Comparison of ENCODE assay signal across 9 mouse cellular contexts in genomic region chrX:162717837-162718236, GRCm38 (mm10). TPM values are rescaled to one million over a fixed set of nuclear protein-coding genes. Genes with fewer than 3 reads are reported as not detected.
DNase-seq lines count a peak whose midpoint lies in the region; ATAC-seq lines count a peak whose summit lies in the region.
"Had no signal": no experiment of that assay in that cellular context is flagged by ENCODE, and none has a peak within 500 bp of the region (broad histone marks: within the 10 kb centered on the region; RNA-seq: fewer than 3 reads in every experiment).

No protein-coding gene starts in this region.

- H3K9ac ChIP-seq in embryonic facial prominence, embryonic 11.5 days (replicated peaks; ENCODE audit: low read length), result no peak overlapping the region
- no peak overlapping the region for H3K9ac ChIP-seq in kidney, embryonic 15.5 days
- H3K9ac ChIP-seq: neural tube, embryonic 13.5 days had no signal

- DNase-seq in gastrocnemius, adult 18-20 months (ENCODE audit: low spot score), result peak; percentile 34
- DNase-seq in gastrocnemius, postnatal 25 days, result no peak
- DNase-seq in CD4-positive helper T cell, adult 2 months (ENCODE audit: low read depth, low spot score), result peak; percentile 59
- peak; percentile 53 for DNase-seq in adrenal gland, postnatal 25 days
- peak; percentile 59 for DNase-seq in embryonic facial prominence, embryonic 11.5 days (ENCODE audit: low spot score)
- peak; percentile 75 for DNase-seq in lung, postnatal 10 days
- peak; percentile 70 for DNase-seq in splenic B cell, adult 2 months (ENCODE audit: low read depth, low spot score)

- H3K36me3 ChIP-seq in embryonic facial prominence, embryonic 11.5 days (replicated peaks; ENCODE audit: control insufficient read depth, insufficient read depth, low read depth, low read length), result no peaks in the 10 kb centered on the region
- no peaks in the 10 kb centered on the region for H3K36me3 ChIP-seq in kidney, embryonic 15.5 days
- no peaks in the 10 kb centered on the region for H3K36me3 ChIP-seq in splenic B cell, adult 2 months (ENCODE audit: control insufficient read depth, insufficient read depth, low read length, poor library complexity, severe bottlenecking)
- H3K36me3 ChIP-seq: neural tube, embryonic 13.5 days had no signal

- H3K9me3 ChIP-seq in embryonic facial prominence, embryonic 11.5 days (replicated peaks; ENCODE audit: control insufficient read depth, low read length), result no peaks in the 10 kb centered on the region
- no peaks in the 10 kb centered on the region for H3K9me3 ChIP-seq in kidney, embryonic 15.5 days (replicated peaks)
- H3K9me3 ChIP-seq: neural tube, embryonic 13.5 days had no signal

- no peaks in the 10 kb centered on the region for H3K4me1 ChIP-seq in embryonic facial prominence, embryonic 11.5 days (ENCODE audit: control insufficient read depth, insufficient read depth, low read length)
- H3K4me1 ChIP-seq in kidney, embryonic 15.5 days, result no peaks in the 10 kb centered on the region
- H3K4me1 ChIP-seq: neural tube, embryonic 13.5 days had no signal

- no peak for ATAC-seq in embryonic facial prominence, embryonic 11.5 days (replicated peaks; ENCODE audit: insufficient number of reproducible peaks, low FRiP score, low TSS enrichment, low read depth)
- ATAC-seq in kidney, embryonic 15.5 days (replicated peaks; ENCODE audit: low FRiP score), result 0 out of 2 replicates have a peak, but pooled peaks have one; percentile 52

- 25% methylated on average over 5 of the region's 5 CpGs for WGBS in embryonic facial prominence, embryonic 11.5 days
- WGBS in kidney, embryonic 15.5 days, result 26% methylated on average over 5 of the region's 5 CpGs

- no peak overlapping the region for H3K4me3 ChIP-seq in embryonic facial prominence, embryonic 11.5 days (ENCODE audit: low read depth, low read length)
- H3K4me3 ChIP-seq in kidney, embryonic 15.5 days (replicated peaks), result no peak overlapping the region
- H3K4me3 ChIP-seq: neural tube, embryonic 13.5 days had no signal

- H3K27me3 ChIP-seq in embryonic facial prominence, embryonic 11.5 days (ENCODE audit: control insufficient read depth, insufficient read depth, low read length), result no peaks in the 10 kb centered on the region
- H3K27me3 ChIP-seq in kidney, embryonic 15.5 days, result no peaks in the 10 kb centered on the region
- no peaks in the 10 kb centered on the region for H3K27me3 ChIP-seq in splenic B cell, adult 2 months (ENCODE audit: control insufficient read depth, insufficient read depth, low read length, poor library complexity, severe bottlenecking)
- H3K27me3 ChIP-seq: neural tube, embryonic 13.5 days had no signal

- no peak overlapping the region for H3K27ac ChIP-seq in embryonic facial prominence, embryonic 11.5 days (replicated peaks; ENCODE audit: low read depth, low read length)
- no peak overlapping the region for H3K27ac ChIP-seq in kidney, embryonic 15.5 days
- H3K27ac ChIP-seq: neural tube, embryonic 13.5 days had no signal

- no peak overlapping the region for H3K4me2 ChIP-seq in embryonic facial prominence, embryonic 11.5 days (ENCODE audit: low read depth, low read length)
- H3K4me2 ChIP-seq in kidney, embryonic 15.5 days, result no peak overlapping the region
- H3K4me2 ChIP-seq: neural tube, embryonic 13.5 days had no signal

RNA-seq across cellular contexts. Expression of gene Rbbp7, which starts 42.4 kb away (rescaled TPM):
- 10 to 100 TPM; 84.3 to 85.5 TPM for total RNA-seq in gastrocnemius, adult 18-20 months (2021)
- 10 to 100 TPM; 78.9 to 86.9 TPM for total RNA-seq in gastrocnemius, postnatal 25 days (2021)
- 150 and 170 TPM in 2 replicates for total RNA-seq in adrenal gland, postnatal 25 days (2021)
- polyA plus RNA-seq in embryonic facial prominence, embryonic 11.5 days (2014; fragmentation: Nextera tagmentation; extraction: Ambion mirVana), result 415 and 426 TPM in 2 replicates
- polyA plus RNA-seq in kidney, embryonic 15.5 days (2015; fragmentation: Nextera tagmentation; extraction: Ambion mirVana), result 537 and 542 TPM in 2 replicates
